Mouse (Mus musculus): ENCODE data around the gene Grin2b. TPM values are rescaled to one million over a fixed set of nuclear protein-coding genes. Genes with fewer than 3 reads are reported as not detected.
A peak's percentile ranks its signal among the peaks of the same experiment; 100 is the strongest.

The Grin2b gene
- total RNA-seq (2022) = under 1 TPM; 0.24 to 0.86 (median 0.70) TPM

GRCm38 (mm10) chr6:136173191-136173896, at the start of gene Grin2b:
Gene Grin2b (minus strand): TSS chr6:136173511.
- no peak for DNase-seq

- DNase-seq = no peak
These were observed 48.6 kb upstream of the Grin2b start for GRCm38 (mm10) chr6:136221894-136222293.

GRCm38 (mm10) chr6:136210442-136210841, 37.1 kb upstream of the Grin2b start:
- no peak for DNase-seq

- DNase-seq = no peak
These were observed 26.5 kb upstream of the Grin2b start for GRCm38 (mm10) chr6:136199814-136200213.

GRCm38 (mm10) chr6:136194616-136195015, 21.3 kb upstream of the Grin2b start:
- no peak for DNase-seq

- DNase-seq = no peak
These were observed 4.8 kb upstream of the Grin2b start for GRCm38 (mm10) chr6:136178066-136178465.

GRCm38 (mm10) chr6:136172801-136173190, 515 bp downstream of the Grin2b start:
- DNase-seq = no peak

- DNase-seq = no peak
These were observed 1.1 kb downstream of the Grin2b start for GRCm38 (mm10) chr6:136172172-136172651.

GRCm38 (mm10) chr6:136171343-136171742, 2.0 kb downstream of the Grin2b start:
- no peak for DNase-seq

- DNase-seq = no peak
These were observed 2.9 kb downstream of the Grin2b start for GRCm38 (mm10) chr6:136170381-136170780.

GRCm38 (mm10) chr6:136167361-136167760, 6.0 kb downstream of the Grin2b start:
- no peak for DNase-seq

GRCm38 (mm10) chr6:136165443-136166077, 7.8 kb downstream of the Grin2b start:
- DNase-seq = no peak

GRCm38 (mm10) chr6:136162090-136162489, 11.2 kb downstream of the Grin2b start:
- no peak for DNase-seq

GRCm38 (mm10) chr6:136153444-136153843, 19.9 kb downstream of the Grin2b start:
- DNase-seq = peak; percentile 21

- no peak for DNase-seq
These were observed 23.2 kb downstream of the Grin2b start for GRCm38 (mm10) chr6:136150064-136150463.

GRCm38 (mm10) chr6:136139967-136140366, 33.3 kb downstream of the Grin2b start:
- no peak for DNase-seq

GRCm38 (mm10) chr6:136130456-136130855, 42.9 kb downstream of the Grin2b start:
- DNase-seq = peak; percentile 19

GRCm38 (mm10) chr6:136122593-136122992, 50.7 kb downstream of the Grin2b start:
- no peak for DNase-seq

GRCm38 (mm10) chr6:136117390-136117789, 55.9 kb downstream of the Grin2b start:
- no peak for DNase-seq

GRCm38 (mm10) chr6:136113639-136114410, 59.5 kb downstream of the Grin2b start:
- no peak for DNase-seq

- DNase-seq = no peak
These were observed 64.1 kb downstream of the Grin2b start for GRCm38 (mm10) chr6:136109172-136109571.

- no peak for DNase-seq
These were observed 64.8 kb downstream of the Grin2b start for GRCm38 (mm10) chr6:136108466-136108865.

GRCm38 (mm10) chr6:136105221-136105620, 68.1 kb downstream of the Grin2b start:
- DNase-seq = no peak

Measured in adrenal gland, adult 8-10 months (tissue).